Mouse (Mus musculus): ENCODE results near the gene Gsk3a. TPM values are rescaled to one million over a fixed set of nuclear protein-coding genes. Genes with fewer than 3 reads are reported as not detected.

The Gsk3a gene
- polyA plus RNA-seq, 1 experiment from 2014 or later, result 17.5 TPM

DNA sequence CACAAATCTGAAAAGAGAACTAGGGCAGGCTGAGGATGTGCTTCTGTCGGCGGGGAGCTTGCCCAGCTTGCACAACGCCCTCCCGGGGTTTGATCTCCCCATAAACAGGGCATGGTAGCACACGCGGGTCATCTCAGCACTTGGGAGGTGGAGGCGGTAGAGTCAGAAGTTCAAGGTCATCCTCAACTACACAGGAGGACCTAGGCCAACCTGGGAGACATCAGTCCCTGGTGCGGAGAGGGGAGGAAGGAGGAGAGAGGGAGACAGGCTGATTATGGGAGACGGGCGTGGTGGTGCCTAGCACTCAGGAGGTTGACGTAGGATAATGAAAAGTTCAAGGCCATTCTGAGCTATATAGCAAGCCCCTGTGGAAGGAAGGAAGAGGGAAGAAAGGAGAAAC, 46.8 kb downstream of the Gsk3a start:
- no peak for DNase-seq (ENCODE audit: low spot score)

DNA sequence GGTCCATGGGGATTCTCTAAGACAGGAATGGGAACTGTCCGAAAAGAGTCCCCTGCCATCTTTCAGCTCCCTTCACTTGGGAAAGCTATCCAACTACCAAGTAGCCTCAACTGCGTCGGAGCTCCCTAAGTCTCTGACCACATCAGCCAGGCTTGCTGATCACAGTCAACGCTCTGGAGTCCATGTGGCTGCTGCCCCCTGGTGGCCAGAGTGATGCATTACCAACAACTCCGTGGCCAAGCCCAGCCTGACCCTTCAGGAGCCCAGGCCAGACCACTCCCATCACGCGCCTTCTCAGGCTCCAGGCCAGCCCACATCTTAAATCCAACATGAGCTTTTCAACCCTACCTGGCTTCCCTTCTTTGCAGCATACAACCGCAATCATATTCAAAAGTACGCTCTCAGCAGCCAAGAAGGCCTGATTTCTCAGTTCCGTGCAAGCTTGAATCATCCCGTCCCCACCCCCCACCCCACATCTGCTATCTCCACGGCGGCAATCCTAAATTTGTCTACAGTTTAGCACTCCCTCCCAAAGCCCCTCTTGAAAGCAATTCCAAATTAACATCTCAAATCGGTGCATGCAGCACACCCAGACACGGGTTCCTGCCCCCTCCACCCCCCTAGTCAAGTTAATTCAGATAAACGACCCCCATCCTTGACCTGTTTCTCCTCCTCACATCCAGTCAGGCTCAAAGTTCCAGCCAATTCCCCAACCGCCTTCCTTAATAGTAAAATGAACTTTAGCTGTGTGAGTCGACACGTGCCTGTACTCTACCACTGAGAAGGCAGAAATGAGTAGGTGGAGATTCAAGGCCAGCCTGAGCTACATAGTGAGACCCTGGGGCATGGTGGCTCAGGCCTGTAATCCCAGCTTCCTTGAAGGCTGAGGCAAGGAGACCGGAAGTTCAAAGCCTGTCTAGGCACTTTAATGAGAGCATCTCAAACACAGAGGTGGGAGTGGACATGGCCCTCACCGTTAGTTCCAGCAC, 49.7 kb downstream of the Gsk3a start:
- peak; percentile 72 for DNase-seq (ENCODE audit: low spot score)

DNA sequence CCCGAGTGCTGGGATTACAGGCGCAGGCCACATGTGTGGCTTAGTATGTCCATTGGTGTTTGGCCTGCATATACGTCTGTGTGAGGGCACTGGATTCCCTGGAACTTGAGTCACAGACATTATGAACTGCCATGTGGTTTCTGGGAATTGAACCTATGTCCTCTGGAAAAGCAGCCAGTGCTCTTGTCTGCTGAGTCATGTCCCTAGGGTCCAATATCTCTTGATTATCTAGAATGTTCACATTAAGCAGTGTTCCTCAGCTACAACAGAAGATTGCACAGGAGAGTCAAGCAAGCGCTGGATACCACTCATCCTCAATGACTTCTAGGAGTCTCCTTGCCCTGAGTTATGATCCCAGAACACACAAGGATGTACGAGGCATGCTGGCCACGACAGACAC, 53.6 kb downstream of the Gsk3a start:
- no peak for DNase-seq (ENCODE audit: low spot score)

DNA sequence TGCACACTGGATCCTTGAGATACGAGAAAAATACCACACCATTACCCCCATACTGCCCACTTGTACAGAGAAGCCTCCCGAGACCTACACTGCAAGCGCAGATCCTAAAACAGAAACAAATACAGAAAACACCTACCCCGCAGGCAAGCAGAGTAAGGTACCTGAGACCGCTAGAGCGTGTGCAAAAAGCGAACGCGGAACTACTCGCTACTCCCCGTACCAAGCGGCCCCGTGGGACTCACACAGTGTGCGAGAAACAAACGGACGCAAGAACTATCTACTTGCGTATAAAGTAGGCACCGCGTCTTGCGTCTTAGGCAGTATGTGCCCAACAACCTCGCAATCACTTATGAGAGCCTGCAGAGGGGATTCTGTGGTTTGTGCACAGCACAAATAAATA, 55.8 kb downstream of the Gsk3a start:
- no peak for DNase-seq (ENCODE audit: low spot score)

DNA sequence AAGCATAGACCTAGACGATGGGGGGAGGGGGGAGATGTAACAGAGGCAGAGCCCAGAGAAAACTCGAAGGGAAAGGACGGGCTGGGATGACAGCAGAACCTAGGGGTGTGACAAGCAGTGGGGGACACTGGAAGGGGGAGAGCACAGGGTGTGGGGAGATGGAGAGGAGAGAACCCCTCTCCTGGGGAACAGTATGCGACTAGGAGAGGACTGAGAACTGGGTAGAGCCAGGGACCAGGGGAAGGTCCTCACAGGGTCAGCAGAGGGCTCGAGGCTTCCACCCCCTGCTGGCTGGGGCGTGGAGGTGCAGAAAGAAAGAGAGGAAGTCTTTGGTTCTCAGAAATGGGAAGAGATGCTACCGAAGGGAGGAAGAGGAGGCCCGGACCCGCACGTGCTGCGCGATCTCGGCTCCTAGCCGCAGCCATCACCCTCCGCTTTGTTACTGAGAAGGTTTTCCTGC, 56.3 kb downstream of the Gsk3a start:
- peak; percentile 62 for DNase-seq (ENCODE audit: low spot score)

DNA sequence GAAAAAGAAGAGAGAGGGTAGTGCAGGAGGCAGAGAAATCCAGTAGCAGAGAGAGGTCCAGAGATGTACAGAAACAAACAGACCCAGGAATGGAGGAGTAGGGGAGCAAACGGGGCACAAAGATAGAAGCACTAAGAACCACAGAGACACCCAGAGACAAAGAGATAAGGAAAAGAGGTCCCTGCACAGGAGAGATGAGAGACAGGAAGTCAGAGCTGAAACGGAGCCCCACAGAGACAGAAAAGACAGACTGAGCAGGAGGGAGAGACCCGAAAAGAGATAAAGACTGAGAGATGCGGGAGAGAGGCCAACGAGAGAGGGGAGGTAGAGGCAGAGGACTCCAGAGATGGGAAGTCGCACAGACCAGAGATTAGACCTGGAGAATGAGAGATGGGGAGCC, 57.1 kb downstream of the Gsk3a start:
- DNase-seq (ENCODE audit: low spot score), result no peak

DNA sequence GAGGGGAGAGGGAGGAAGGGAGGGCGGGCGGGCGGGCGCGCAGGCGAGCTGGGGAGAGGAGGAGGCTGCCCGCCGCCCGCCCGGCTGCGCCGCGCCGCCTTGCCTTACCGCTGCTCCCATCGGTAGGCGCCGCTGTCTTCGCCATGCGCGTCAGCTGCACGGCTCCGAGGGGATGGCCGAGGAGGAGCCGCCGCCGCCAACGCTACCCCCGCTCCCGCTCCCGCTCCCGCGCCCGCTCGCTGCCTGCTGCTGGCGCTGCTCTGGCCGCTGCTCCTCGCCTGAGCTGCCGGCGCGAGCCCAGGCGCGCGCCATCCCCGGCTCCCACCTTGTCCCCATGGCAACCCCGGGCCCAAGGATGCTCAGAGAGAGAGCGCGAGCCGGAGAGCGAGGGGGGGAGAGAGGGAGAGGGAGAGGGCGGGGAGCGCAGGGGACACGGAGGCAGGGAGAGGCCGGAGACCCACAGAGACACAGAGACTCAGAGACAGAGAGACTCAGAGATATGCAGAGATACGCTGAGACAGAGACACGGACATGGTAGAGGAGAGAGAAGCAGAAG, 58.0 kb downstream of the Gsk3a start, which contains the start of gene Pou2f2:
Gene Pou2f2, minus strand, starts transcription at position 121 of the 556 bp plus-strand sequence.
- peak; percentile 67 for DNase-seq (ENCODE audit: low spot score)

DNA sequence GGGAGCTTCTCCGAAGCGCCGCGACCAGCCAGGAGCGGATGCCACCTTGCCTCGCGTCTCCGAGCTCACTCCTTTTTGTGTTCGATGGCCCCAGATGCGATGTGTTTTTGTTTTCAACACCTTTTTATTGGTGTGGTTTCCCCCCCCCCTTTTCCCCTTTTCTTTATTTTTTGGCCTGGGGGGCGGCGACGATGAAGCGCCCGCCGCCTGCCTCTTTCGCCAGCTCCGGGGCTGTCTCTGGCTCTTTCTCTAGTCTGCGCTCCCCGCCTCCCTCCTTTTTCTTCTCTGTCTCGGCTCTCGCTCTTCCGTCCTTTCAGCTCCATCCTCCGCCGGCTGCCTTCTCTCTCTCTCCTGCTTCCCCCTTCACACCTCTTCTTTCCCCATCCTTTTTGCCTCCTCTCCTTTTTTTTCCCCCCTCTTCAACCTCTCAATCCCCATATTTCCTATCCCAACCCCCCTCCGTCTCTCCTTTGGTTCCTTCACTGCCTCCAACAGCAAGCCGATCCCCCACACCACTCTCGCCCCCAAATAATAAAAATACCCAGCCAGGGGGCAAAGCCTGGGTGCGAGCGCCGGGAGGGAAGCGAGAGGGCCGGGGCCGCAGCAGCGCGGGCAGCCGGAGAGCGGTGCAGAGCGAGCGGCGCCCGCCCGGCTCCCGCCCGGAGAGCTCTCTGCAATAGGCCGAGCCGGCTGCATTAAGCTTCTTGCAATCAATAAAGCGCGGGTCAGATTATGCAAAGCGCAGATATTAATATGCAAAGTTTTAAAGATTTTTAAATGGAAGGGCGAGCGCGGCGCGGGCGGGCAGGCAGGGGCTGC, 58.7 kb downstream of the Gsk3a start:
- no peak for DNase-seq (ENCODE audit: low spot score)

DNA sequence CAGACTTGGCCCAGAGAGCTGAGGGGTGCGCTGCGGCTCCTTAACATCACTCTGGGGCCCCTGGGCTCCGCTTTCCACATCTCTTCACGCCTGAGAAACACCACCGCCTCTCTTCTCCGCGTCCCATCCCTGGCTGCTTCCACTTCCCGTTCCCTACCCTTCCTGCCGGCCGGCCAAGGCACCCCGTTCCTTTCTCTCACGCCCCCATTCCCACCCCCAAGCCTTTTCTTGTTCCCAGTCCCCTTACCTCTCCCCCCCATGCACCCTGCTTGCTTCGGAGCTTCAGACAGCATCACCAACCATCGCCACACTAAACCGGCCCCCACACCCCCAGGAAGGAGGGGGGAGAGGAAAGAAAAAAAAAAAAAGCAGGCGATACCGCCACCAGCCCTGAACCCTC, 59.3 kb downstream of the Gsk3a start:
- no peak for DNase-seq (ENCODE audit: low spot score)

Small RNAs within 50 kb of the gene (microRNA-seq; reads per million reads assigned to microRNA genes)
- not detected for gene Mir7048 (ENCODE audit: borderline number of aligned reads)

Other genes starting within 250 kb of the Gsk3a start
- gene Atp1a3, start 231.9 kb downstream of the Gsk3a start, polyA plus RNA-seq (2015; fragmentation: Nextera tagmentation; extraction: Ambion mirVana), result 1.7 TPM in 2 replicates
- 0.80 and 1.2 TPM in 2 replicates for gene Grik5, start 165.5 kb downstream of the Gsk3a start, polyA plus RNA-seq (2015; fragmentation: Nextera tagmentation; extraction: Ambion mirVana)
- gene Zfp574, start 165.3 kb downstream of the Gsk3a start, polyA plus RNA-seq (2015; fragmentation: Nextera tagmentation; extraction: Ambion mirVana), result 18.1 and 20.8 TPM in 2 replicates
- gene Pou2f2, start 58.1 kb downstream of the Gsk3a start, polyA plus RNA-seq (2015; fragmentation: Nextera tagmentation; extraction: Ambion mirVana), result 1.5 and 1.9 TPM in 2 replicates
- gene Dedd2, start 17.2 kb downstream of the Gsk3a start, polyA plus RNA-seq (2015; fragmentation: Nextera tagmentation; extraction: Ambion mirVana), result 28.4 and 32.8 TPM in 2 replicates
- 2.7 and 3.1 TPM in 2 replicates for gene Zfp526, start 16.4 kb downstream of the Gsk3a start, polyA plus RNA-seq (2015; fragmentation: Nextera tagmentation; extraction: Ambion mirVana)
- 4.5 and 6.4 TPM in 2 replicates for gene Erf, start 12.9 kb upstream of the Gsk3a start, polyA plus RNA-seq (2015; fragmentation: Nextera tagmentation; extraction: Ambion mirVana)
- gene Cic, start 29.9 kb upstream of the Gsk3a start, polyA plus RNA-seq (2015; fragmentation: Nextera tagmentation; extraction: Ambion mirVana), result 28.4 and 37.2 TPM in 2 replicates
- 142 TPM in 2 replicates for gene Pafah1b3, start 60.1 kb upstream of the Gsk3a start, polyA plus RNA-seq (2015; fragmentation: Nextera tagmentation; extraction: Ambion mirVana)
- 0.22 and 0.23 TPM in 2 replicates for gene Prr19, start 63.6 kb upstream of the Gsk3a start, polyA plus RNA-seq (2015; fragmentation: Nextera tagmentation; extraction: Ambion mirVana)
- not detected in 2 replicates for gene Tmem145, start 68.3 kb upstream of the Gsk3a start, polyA plus RNA-seq (2015; fragmentation: Nextera tagmentation; extraction: Ambion mirVana)
- gene Megf8, start 79.3 kb upstream of the Gsk3a start, polyA plus RNA-seq (2015; fragmentation: Nextera tagmentation; extraction: Ambion mirVana), result 1.9 and 2.0 TPM in 2 replicates
- 4.1 and 11.4 TPM in 2 replicates for gene Cnfn, start 131.9 kb upstream of the Gsk3a start, polyA plus RNA-seq (2015; fragmentation: Nextera tagmentation; extraction: Ambion mirVana)
- gene Lipe, start 160.9 kb upstream of the Gsk3a start, polyA plus RNA-seq (2015; fragmentation: Nextera tagmentation; extraction: Ambion mirVana), result 7.5 and 8.4 TPM in 2 replicates
- gene Cxcl17, start 175.0 kb upstream of the Gsk3a start, polyA plus RNA-seq (2015; fragmentation: Nextera tagmentation; extraction: Ambion mirVana), result 1.0 and 2.0 TPM in 2 replicates
- gene Ceacam1, start 239.8 kb upstream of the Gsk3a start, polyA plus RNA-seq (2015; fragmentation: Nextera tagmentation; extraction: Ambion mirVana), result 2.0 and 2.5 TPM in 2 replicates